Mouse (Mus musculus) adipocyte (in vitro differentiated cells): ENCODE results near the gene Foxo3.
A peak's percentile ranks its signal among the peaks of the same experiment; 100 is the strongest.

Experiments
- DNase-seq: peaks from one replicate; pipeline ENCODE4 v3.0.0-alpha.2; 2016; ENCODE audit warnings: low spot score

The Foxo3 gene

GRCm38 (mm10) chr10:42226176-42226575 lies 50.4 kb downstream of the Foxo3 start:
- no peak for DNase-seq

GRCm38 (mm10) chr10:42225184-42225935 lies 51.2 kb downstream of the Foxo3 start:
- DNase-seq = no peak

- DNase-seq = no peak
Measured at GRCm38 (mm10) chr10:42221996-42222395, 54.6 kb downstream of the Foxo3 start.

- DNase-seq = no peak
Measured at GRCm38 (mm10) chr10:42221136-42221891, 55.2 kb downstream of the Foxo3 start.

GRCm38 (mm10) chr10:42220418-42220952 lies 56.1 kb downstream of the Foxo3 start:
- DNase-seq = no peak

GRCm38 (mm10) chr10:42211407-42211806 lies 65.1 kb downstream of the Foxo3 start:
- DNase-seq = peak; percentile 51

GRCm38 (mm10) chr10:42210641-42211040 lies 65.9 kb downstream of the Foxo3 start:
- no peak for DNase-seq

GRCm38 (mm10) chr10:42209809-42210208 lies 66.7 kb downstream of the Foxo3 start:
- no peak for DNase-seq

GRCm38 (mm10) chr10:42207612-42208011 lies 68.9 kb downstream of the Foxo3 start:
- DNase-seq = no peak

- peak; percentile 43 for DNase-seq
Measured at GRCm38 (mm10) chr10:42204768-42205412, 71.7 kb downstream of the Foxo3 start.

- DNase-seq = peak; percentile 66
Measured at GRCm38 (mm10) chr10:42203321-42204155, 73.0 kb downstream of the Foxo3 start.

- no peak for DNase-seq
Measured at GRCm38 (mm10) chr10:42202561-42202960, 74.0 kb downstream of the Foxo3 start.

- no peak for DNase-seq
Measured at GRCm38 (mm10) chr10:42199472-42199871, 77.1 kb downstream of the Foxo3 start.

GRCm38 (mm10) chr10:42198682-42199081 lies 77.9 kb downstream of the Foxo3 start:
- no peak for DNase-seq

GRCm38 (mm10) chr10:42194784-42195183 lies 81.8 kb downstream of the Foxo3 start:
- no peak for DNase-seq

GRCm38 (mm10) chr10:42193981-42194380 lies 82.6 kb downstream of the Foxo3 start:
- no peak for DNase-seq

GRCm38 (mm10) chr10:42192951-42193350 lies 83.6 kb downstream of the Foxo3 start:
- no peak for DNase-seq

GRCm38 (mm10) chr10:42189674-42190434 lies 86.7 kb downstream of the Foxo3 start:
- DNase-seq = no peak

- DNase-seq = no peak
Measured at GRCm38 (mm10) chr10:42189037-42189436, 87.5 kb downstream of the Foxo3 start.

- no peak for DNase-seq
Measured at GRCm38 (mm10) chr10:42188091-42188490, 88.5 kb downstream of the Foxo3 start.

GRCm38 (mm10) chr10:42186941-42187401 lies 89.6 kb downstream of the Foxo3 start:
- DNase-seq = no peak
